Mouse (Mus musculus) spleen, embryonic (tissue): ENCODE data around the gene Dscam.

Source experiments
- CTCF ChIA-PET: fragments of 350-600 bp; sonication (Branson Sonifier 250); formaldehyde crosslinking; loops from one replicate; lab custom pipeline; 2022; lab: Charles Lee

The Dscam gene

GRCm38 (mm10) chr16:97105266-97105665 is 65.3 kb downstream of the Dscam start:
- CTCF ChIA-PET = no interaction called here

- CTCF ChIA-PET = no interaction called here
Observed at GRCm38 (mm10) chr16:97103046-97103445, 67.5 kb downstream of the Dscam start.

DNA sequence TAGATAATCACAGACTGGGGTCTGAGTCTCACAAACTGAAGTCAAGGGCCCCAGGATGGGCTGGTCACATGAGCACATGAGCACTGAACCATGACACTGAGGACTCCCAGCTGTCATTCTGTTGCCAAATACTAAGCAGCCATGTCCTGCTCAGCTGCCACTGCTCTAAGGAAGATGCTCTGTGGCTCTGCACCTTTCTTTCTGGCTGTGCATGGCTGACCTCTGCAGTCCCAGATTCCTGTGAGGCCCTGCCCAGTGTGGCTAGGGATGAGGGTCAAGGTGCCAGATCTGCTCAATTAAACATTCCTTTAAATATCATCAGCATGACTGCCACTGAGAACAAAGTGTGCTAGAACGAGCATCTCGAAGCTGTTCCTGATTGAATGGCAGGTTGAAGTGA is 70.5 kb downstream of the Dscam start:
- CTCF ChIA-PET = no interaction called here

DNA sequence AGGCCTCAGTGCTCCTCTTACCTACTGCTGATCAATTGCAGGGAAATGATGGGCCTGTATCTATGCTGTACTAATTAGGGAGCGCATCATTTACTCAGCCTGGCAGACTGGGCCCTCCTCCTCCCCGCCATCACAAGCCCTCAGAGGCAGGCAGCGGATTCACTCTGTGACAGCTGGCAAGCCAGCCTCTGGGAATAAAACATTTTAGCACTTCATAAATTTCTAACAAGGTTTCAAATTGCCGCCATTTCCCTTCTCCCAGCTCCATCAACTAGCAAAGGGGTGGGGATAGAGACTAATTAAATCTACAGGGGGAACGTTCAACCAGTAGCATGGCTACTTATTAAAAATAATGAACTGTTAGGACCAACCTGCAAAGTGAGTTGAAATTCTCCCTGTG is 72.0 kb downstream of the Dscam start:
- CTCF ChIA-PET = no interaction called here

DNA sequence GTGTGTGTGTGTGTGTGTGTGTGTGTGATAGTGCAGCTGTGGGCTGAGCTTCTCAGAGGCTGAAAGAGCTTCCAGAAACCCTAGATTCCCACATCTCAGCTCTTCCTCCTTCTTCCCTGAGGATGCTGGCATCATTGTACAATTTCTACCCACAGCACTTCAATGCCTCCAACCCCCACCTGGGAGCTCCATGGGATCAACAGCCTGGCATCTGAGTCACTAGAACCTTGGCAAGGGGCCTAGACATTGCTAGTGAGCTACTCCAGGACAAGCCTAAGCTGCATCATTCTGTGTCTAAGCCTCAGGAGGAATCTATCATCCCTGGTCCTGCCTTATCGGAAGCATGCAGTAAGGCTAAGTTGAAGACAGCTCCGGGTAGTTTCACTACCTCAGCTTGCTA is 73.8 kb downstream of the Dscam start:
- CTCF ChIA-PET = no interaction called here

GRCm38 (mm10) chr16:97095496-97095895 is 75.1 kb downstream of the Dscam start:
- CTCF ChIA-PET = no interaction called here

DNA sequence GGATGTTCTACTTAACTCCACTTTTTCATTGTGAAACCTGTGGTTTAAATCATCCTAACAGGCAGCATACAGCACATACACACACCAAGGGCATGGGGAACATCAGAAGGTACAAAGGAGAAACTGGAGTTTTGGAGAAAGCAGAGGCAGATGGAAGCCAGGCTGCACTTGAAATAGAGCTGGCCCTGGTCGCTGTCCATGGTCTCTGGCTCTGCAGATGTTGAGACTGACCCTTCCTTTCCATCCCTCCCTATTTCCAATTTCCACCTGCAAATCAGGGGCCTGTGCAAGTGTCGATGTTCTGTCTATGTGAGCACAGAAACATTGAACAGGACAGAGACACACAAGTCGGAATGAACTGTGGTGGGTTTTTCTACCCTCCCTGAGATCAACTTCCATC is 81.2 kb downstream of the Dscam start:
- CTCF ChIA-PET = no interaction called here

DNA sequence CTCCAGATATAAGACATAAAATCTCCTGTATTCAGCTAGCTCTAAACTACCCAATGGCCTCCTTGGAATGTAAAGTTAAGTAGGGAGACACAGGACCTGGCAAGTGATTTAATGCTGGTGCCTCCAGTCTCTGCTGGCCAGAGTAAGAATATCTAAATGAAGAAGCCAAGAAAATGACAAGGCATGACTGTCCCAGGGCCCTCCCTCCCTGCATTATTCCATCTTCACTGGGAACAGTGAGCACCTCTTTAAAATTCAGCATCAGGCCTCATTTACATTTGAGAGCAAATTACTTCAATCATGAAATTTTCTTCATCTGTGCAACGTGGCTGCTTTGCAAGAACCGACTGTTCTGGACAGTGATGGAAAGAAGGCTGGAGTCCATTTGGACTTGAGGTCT is 86.9 kb downstream of the Dscam start:
- CTCF ChIA-PET = no interaction called here

- CTCF ChIA-PET = no interaction called here
Observed at GRCm38 (mm10) chr16:97075920-97076572, 94.5 kb downstream of the Dscam start.

- CTCF ChIA-PET = interaction anchor here (0.6 kb wide), 1 partner anchor 1813 kb away, joined by 5 read pairs; no protein-coding TSS in a partner anchor
Observed at GRCm38 (mm10) chr16:97075137-97075902, 95.2 kb downstream of the Dscam start.

DNA sequence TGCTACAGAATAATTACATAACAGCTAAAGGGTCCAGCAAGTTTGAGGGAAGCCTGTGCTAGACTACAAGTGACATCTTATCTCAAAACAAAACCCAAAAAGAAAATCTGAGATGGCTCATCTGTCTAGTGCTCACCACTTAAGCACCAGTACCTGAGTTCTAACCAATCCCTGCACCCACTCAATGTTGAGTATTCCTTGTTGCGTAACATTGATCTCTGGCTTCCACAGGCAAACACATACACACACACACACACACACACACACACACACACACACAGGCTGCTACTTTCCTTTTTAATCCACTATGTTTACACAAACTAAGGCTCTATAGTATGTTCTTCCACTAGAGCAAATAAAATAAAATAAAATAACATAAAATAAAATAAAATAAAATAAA is 96.7 kb downstream of the Dscam start:
- CTCF ChIA-PET = no interaction called here

- CTCF ChIA-PET = no interaction called here
Observed at GRCm38 (mm10) chr16:97072624-97073023, 97.9 kb downstream of the Dscam start.

GRCm38 (mm10) chr16:97066856-97067255 is 103.7 kb downstream of the Dscam start:
- CTCF ChIA-PET = no interaction called here

DNA sequence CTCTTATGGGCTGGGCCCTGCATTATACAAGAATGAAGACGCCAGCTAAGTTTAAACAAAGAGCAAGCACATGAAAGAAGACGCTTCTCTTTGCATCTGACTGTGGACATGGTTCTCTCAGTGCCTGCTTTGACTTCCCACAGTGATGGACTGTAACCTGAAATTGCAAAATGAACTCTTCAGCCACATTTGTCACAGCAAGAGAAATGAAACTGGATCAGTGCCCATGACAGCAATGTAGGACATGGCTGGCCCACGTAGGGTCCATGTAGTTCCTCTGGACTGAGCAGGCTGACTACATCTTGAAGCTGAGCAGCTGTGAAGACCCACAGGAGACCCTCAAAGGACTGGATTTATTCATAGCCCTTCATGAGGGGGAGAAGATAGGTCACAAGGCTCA is 108.3 kb downstream of the Dscam start:
- CTCF ChIA-PET = no interaction called here

DNA sequence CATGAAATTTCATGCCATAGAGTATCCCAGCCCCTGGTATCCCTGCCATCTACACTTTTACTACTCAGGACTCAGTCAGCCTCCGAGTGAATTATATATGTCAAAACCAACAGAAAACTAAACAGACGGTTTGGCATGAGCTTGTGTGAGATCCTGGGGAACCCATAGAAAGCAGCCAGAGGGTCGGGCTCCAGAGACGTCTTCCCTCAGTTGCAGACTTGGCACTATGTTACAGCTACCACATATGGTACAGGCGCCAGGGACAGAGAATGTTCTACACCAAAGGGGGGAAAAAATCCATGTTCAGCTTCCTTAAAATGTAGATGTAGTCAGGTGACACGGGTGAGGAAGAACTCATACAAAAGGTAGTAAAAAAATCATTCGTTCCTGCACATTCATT is 109.2 kb downstream of the Dscam start:
- CTCF ChIA-PET = no interaction called here

- CTCF ChIA-PET = interaction anchor here (0.6 kb wide), 1 partner anchor 80 kb away, joined by 4 read pairs; no protein-coding TSS in a partner anchor
Observed at GRCm38 (mm10) chr16:97060736-97061135, 109.8 kb downstream of the Dscam start.

DNA sequence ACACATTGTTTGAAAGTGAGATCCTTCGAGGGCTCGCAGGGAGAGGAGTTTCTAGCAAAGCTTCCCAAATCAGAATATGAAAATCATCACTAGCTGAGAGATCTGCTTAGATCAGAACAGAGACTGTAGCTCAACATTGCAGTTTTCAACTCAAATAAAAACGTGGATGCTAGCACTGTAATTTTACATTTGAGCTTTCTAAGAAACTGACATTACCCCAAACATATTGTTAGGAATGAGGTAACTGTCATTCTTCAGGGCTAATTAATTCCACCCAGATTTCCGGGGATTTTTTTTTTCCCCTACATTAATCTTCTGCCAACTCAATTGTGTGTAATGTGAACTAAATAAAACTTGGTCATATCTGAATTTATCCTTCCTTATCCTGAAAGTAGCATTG is 110.3 kb downstream of the Dscam start:
- CTCF ChIA-PET = no interaction called here

- CTCF ChIA-PET = no interaction called here
Observed at GRCm38 (mm10) chr16:97035271-97035670, 135.3 kb downstream of the Dscam start.

DNA sequence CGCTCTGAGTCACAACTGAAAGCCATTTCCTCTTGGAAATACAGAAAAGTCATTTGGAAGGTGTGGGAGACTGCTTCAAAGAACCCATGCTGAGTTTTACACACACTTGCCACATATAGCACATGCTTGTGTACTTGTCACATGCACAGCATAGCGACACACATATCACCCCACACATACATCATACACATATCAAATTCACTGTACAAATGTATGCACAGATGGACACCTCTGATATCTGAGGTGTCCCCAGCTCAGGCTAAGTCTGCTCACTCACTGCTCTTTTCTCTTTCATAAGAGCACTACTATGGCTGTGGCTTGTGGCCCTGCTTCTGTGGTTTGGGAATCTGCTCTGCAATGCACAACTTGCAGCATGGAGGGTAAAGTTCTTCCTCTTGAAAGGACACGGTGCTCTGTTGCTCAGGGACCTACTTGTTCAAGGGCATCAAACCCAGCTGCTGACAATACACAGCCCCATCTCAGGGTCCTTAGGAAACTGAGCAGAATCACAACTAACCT is 137.0 kb downstream of the Dscam start:
- CTCF ChIA-PET = no interaction called here

GRCm38 (mm10) chr16:97027701-97028100 is 142.9 kb downstream of the Dscam start:
- CTCF ChIA-PET = no interaction called here

DNA sequence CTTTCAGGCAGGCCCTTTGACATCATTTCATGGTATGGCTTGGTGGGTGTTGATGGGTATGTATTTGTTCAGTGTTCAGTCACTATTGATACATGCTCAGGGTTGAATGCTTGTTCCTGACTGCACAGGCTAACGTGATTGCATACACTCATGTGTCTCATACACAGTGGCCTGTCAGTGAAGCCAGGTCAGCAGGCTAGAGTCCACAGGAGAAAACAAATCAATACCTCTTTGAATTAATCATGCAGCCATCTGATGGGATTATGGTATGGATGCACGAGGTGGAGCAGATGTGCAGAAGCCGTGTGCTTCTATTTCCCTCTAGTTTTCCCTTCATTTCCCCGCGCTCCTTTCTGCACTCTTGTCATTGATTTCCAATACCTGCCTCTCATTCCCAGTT is 143.7 kb downstream of the Dscam start:
- CTCF ChIA-PET = no interaction called here

DNA sequence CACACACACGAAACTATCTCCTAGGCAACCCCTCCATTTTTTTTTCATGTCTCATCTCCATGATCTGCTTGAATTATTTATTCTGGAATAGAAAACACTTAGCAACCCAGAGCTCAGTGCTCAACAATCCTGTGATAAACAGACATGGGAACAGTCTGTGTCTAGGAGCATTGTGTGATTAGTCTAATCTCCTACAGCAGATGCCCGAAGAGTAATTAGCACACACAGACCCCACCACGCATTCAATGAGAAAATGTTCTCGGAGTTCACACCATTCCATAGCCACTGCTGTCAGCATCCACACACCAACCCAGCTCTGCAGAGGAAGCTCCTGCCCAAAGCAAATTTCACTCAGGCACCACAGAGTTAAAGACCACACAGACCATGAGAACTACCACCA is 146.1 kb downstream of the Dscam start:
- CTCF ChIA-PET = interaction anchor here (0.7 kb wide), 1 partner anchor 536 kb away, joined by 3 read pairs; no protein-coding TSS in a partner anchor

DNA sequence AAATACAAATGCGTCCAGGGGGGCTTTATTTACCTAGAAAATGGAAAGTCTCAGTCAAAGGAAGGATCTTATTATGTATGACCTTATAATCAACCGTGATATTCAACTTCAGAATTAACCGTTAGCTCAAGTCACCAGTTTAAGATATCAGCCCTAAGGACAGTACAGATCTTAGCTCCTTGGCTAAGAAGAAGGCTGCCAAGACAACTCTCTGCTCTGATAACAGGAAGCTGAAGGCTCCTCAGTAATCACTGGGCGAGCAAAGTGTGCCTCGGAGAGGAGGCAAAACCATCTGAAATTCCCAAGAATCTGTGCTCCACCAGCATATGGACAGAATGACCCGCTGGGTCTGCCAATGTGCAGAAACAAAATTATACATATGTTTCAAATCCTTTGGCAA is 149.1 kb downstream of the Dscam start:
- CTCF ChIA-PET = no interaction called here
